Mouse (Mus musculus): ENCODE results near the gene Gramd1a.

- TF ChIP-seq POLR2A (IDR thresholded peaks at IDR 0.05; ENCODE audit: low read depth, low read length) (no peak), CTCF (IDR thresholded peaks at IDR 0.05; ENCODE audit: borderline replicate concordance, insufficient read depth, low read length) (no peak)
Observed at GRCm38 (mm10) chr7:31130197-31130596, 25.5 kb downstream of the Gramd1a start.

Measured in embryonic fibroblast, embryonic 13.5 days (primary cell).